Mouse (Mus musculus): Measurements from ENCODE around the gene Lpar3. TPM values are rescaled to one million over a fixed set of nuclear protein-coding genes. Genes with fewer than 3 reads are reported as not detected.

The Lpar3 gene
- polyA plus RNA-seq, 1 experiment from 2014 or later = 5.0 TPM

- ATAC-seq (ENCODE audit: low read depth) = no peak
These were observed 96.6 kb downstream of the Lpar3 start for GRCm38 (mm10) chr3:146317366-146317765.

GRCm38 (mm10) chr3:146317911-146318310 is 97.1 kb downstream of the Lpar3 start:
- 76% methylated on average over 12 of the region's 12 CpGs for whole genome bisulfite sequencing
- no peak overlapping the region for H3K4me2 ChIP-seq (ENCODE audit: low read depth, low read length)

More at GRCm38 (mm10) chr3:146317366-146317765, 96.6 kb downstream of the Lpar3 start:
- Histone ChIP-seq H3K27ac (replicated peaks; ENCODE audit: low read depth, low read length) (no peak overlapping the region), H3K4me1 (ENCODE audit: control insufficient read depth, insufficient read depth, low read length) (peaks cover 4% of the 10 kb centered on the region; the same call in 1 of the 2 replicates), H3K4me2 (ENCODE audit: low read depth, low read length) (no peak overlapping the region), H3K9me3 (ENCODE audit: control insufficient read depth, low read length) (no peaks in the 10 kb centered on the region), H3K27me3 (replicated peaks; ENCODE audit: control insufficient read depth, insufficient read depth, low read length) (no peaks in the 10 kb centered on the region), H3K36me3 (ENCODE audit: control insufficient read depth, insufficient read depth, low read length) (no peaks in the 10 kb centered on the region), H3K4me3 (ENCODE audit: low read depth, low read length) (no peak overlapping the region), H3K9ac (ENCODE audit: low read depth, low read length) (no peak overlapping the region)
- no peak for DNase-seq (ENCODE audit: low spot score)
- 89% methylated on average over 7 of the region's 7 CpGs for WGBS

GRCm38 (mm10) chr3:146318520-146318938 is 97.8 kb downstream of the Lpar3 start:
- H3K4me3 ChIP-seq (ENCODE audit: low read depth, low read length) = no peak overlapping the region
- H3K9ac ChIP-seq (ENCODE audit: low read depth, low read length) = no peak overlapping the region
- peak; percentile 24 for ATAC-seq (ENCODE audit: low read depth)
- 34% methylated on average over 16 of the region's 16 CpGs for WGBS
- H3K9me3 ChIP-seq (ENCODE audit: control insufficient read depth, low read length) = no peaks in the 10 kb centered on the region
- H3K36me3 ChIP-seq (ENCODE audit: control insufficient read depth, insufficient read depth, low read length) = no peaks in the 10 kb centered on the region
- no peaks in the 10 kb centered on the region for H3K27me3 ChIP-seq (replicated peaks; ENCODE audit: control insufficient read depth, insufficient read depth, low read length)
- peaks cover 4% of the 10 kb centered on the region; the same call in 1 of the 2 replicates for H3K4me1 ChIP-seq (ENCODE audit: control insufficient read depth, insufficient read depth, low read length)
- DNase-seq (ENCODE audit: low spot score) = no peak
- peak overlapping the region; percentile 34 for H3K4me2 ChIP-seq (ENCODE audit: low read depth, low read length)
- H3K27ac ChIP-seq (replicated peaks; ENCODE audit: low read depth, low read length) = no peak overlapping the region

More at GRCm38 (mm10) chr3:146317911-146318310, 97.1 kb downstream of the Lpar3 start:
- peaks cover 4% of the 10 kb centered on the region; the same call in 1 of the 2 replicates for H3K4me1 ChIP-seq (ENCODE audit: control insufficient read depth, insufficient read depth, low read length)
- H3K27me3 ChIP-seq (replicated peaks; ENCODE audit: control insufficient read depth, insufficient read depth, low read length) = no peaks in the 10 kb centered on the region
- no peak for DNase-seq (ENCODE audit: low spot score)
- H3K36me3 ChIP-seq (ENCODE audit: control insufficient read depth, insufficient read depth, low read length) = no peaks in the 10 kb centered on the region
- H3K9ac ChIP-seq (ENCODE audit: low read depth, low read length) = no peak overlapping the region
- no peaks in the 10 kb centered on the region for H3K9me3 ChIP-seq (ENCODE audit: control insufficient read depth, low read length)
- H3K4me3 ChIP-seq (ENCODE audit: low read depth, low read length) = no peak overlapping the region
- H3K27ac ChIP-seq (replicated peaks; ENCODE audit: low read depth, low read length) = no peak overlapping the region
- ATAC-seq (ENCODE audit: low read depth) = no peak

- H3K9me3 ChIP-seq (ENCODE audit: control insufficient read depth, low read length) = no peaks in the 10 kb centered on the region
- peaks cover 4% of the 10 kb centered on the region; the same call in 1 of the 2 replicates for H3K4me1 ChIP-seq (ENCODE audit: control insufficient read depth, insufficient read depth, low read length)
- ATAC-seq (ENCODE audit: low read depth) = peak; percentile 60
- no peak overlapping the region for H3K27ac ChIP-seq (replicated peaks; ENCODE audit: low read depth, low read length)
- no peaks in the 10 kb centered on the region for H3K36me3 ChIP-seq (ENCODE audit: control insufficient read depth, insufficient read depth, low read length)
- H3K4me2 ChIP-seq (ENCODE audit: low read depth, low read length) = peak overlapping the region; percentile 34
- WGBS = 19% methylated on average over 13 of the region's 13 CpGs
- DNase-seq (ENCODE audit: low spot score) = peak; percentile 55
- 0 out of 2 replicates have a peak overlapping the region, but pooled peaks have one; percentile 35 for H3K9ac ChIP-seq (ENCODE audit: low read depth, low read length)
- H3K4me3 ChIP-seq (ENCODE audit: low read depth, low read length) = no peak overlapping the region
- no peaks in the 10 kb centered on the region for H3K27me3 ChIP-seq (replicated peaks; ENCODE audit: control insufficient read depth, insufficient read depth, low read length)
These were observed 98.2 kb downstream of the Lpar3 start for GRCm38 (mm10) chr3:146318987-146319386.

GRCm38 (mm10) chr3:146319503-146319902 is 98.7 kb downstream of the Lpar3 start:
- H3K36me3 ChIP-seq (ENCODE audit: control insufficient read depth, insufficient read depth, low read length) = no peaks in the 10 kb centered on the region
- peaks cover 4% of the 10 kb centered on the region; the same call in 1 of the 2 replicates for H3K4me1 ChIP-seq (ENCODE audit: control insufficient read depth, insufficient read depth, low read length)
- no peaks in the 10 kb centered on the region for H3K27me3 ChIP-seq (replicated peaks; ENCODE audit: control insufficient read depth, insufficient read depth, low read length)
- H3K27ac ChIP-seq (replicated peaks; ENCODE audit: low read depth, low read length) = no peak overlapping the region
- DNase-seq (ENCODE audit: low spot score) = no peak
- no peaks in the 10 kb centered on the region for H3K9me3 ChIP-seq (ENCODE audit: control insufficient read depth, low read length)
- no peak overlapping the region for H3K4me3 ChIP-seq (ENCODE audit: low read depth, low read length)
- ATAC-seq (ENCODE audit: low read depth) = no peak
- H3K9ac ChIP-seq (ENCODE audit: low read depth, low read length) = no peak overlapping the region
- WGBS = 80% methylated on average over 14 of the region's 14 CpGs
- no peak overlapping the region for H3K4me2 ChIP-seq (ENCODE audit: low read depth, low read length)

GRCm38 (mm10) chr3:146324949-146325348 is 104.2 kb downstream of the Lpar3 start:
- Histone ChIP-seq H3K9ac (ENCODE audit: low read depth, low read length) (no peak overlapping the region), H3K27ac (replicated peaks; ENCODE audit: low read depth, low read length) (no peak overlapping the region), H3K9me3 (ENCODE audit: control insufficient read depth, low read length) (no peaks in the 10 kb centered on the region), H3K36me3 (ENCODE audit: control insufficient read depth, insufficient read depth, low read length) (no peaks in the 10 kb centered on the region), H3K4me2 (ENCODE audit: low read depth, low read length) (no peak overlapping the region), H3K4me1 (ENCODE audit: control insufficient read depth, insufficient read depth, low read length) (peaks cover 8% of the 10 kb centered on the region), H3K4me3 (ENCODE audit: low read depth, low read length) (no peak overlapping the region), H3K27me3 (replicated peaks; ENCODE audit: control insufficient read depth, insufficient read depth, low read length) (no peaks in the 10 kb centered on the region)
- 63% methylated on average over 6 of the region's 8 CpGs for WGBS
- DNase-seq (ENCODE audit: low spot score) (no peak), ATAC-seq (ENCODE audit: low read depth) (no peak)

- no peaks in the 10 kb centered on the region for H3K27me3 ChIP-seq (replicated peaks; ENCODE audit: control insufficient read depth, insufficient read depth, low read length)
- H3K9me3 ChIP-seq (ENCODE audit: control insufficient read depth, low read length) = no peaks in the 10 kb centered on the region
- DNase-seq (ENCODE audit: low spot score) (peak; percentile 22), ATAC-seq (ENCODE audit: low read depth) (no peak)
- no peaks in the 10 kb centered on the region for H3K36me3 ChIP-seq (ENCODE audit: control insufficient read depth, insufficient read depth, low read length)
- peak overlapping the region; percentile 59 for H3K4me2 ChIP-seq (ENCODE audit: low read depth, low read length)
- H3K4me1 ChIP-seq (ENCODE audit: control insufficient read depth, insufficient read depth, low read length) = peaks cover 8% of the 10 kb centered on the region
- H3K9ac ChIP-seq (ENCODE audit: low read depth, low read length) = no peak overlapping the region
- H3K27ac ChIP-seq (replicated peaks; ENCODE audit: low read depth, low read length) = no peak overlapping the region
- 42% methylated on average over 14 of the region's 17 CpGs for WGBS
- 0 out of 2 replicates have a peak overlapping the region, but pooled peaks have one; percentile 25 for H3K4me3 ChIP-seq (ENCODE audit: low read depth, low read length)
These were observed 106.2 kb downstream of the Lpar3 start for GRCm38 (mm10) chr3:146326743-146327536.

GRCm38 (mm10) chr3:146327537-146328255 is 106.9 kb downstream of the Lpar3 start:
- peak overlapping the region; percentile 52 for H3K9ac ChIP-seq (ENCODE audit: low read depth, low read length)
- WGBS = 2% methylated on average over 13 of the region's 13 CpGs

More at GRCm38 (mm10) chr3:146327537-146328255, 106.9 kb downstream of the Lpar3 start:
- H3K4me3 ChIP-seq (ENCODE audit: low read depth, low read length) = peak overlapping the region; percentile 25
- H3K4me1 ChIP-seq (ENCODE audit: control insufficient read depth, insufficient read depth, low read length) = peaks cover 8% of the 10 kb centered on the region
- H3K27ac ChIP-seq (replicated peaks; ENCODE audit: low read depth, low read length) = no peak overlapping the region
- H3K4me2 ChIP-seq (ENCODE audit: low read depth, low read length) = peak overlapping the region; percentile 59
- H3K27me3 ChIP-seq (replicated peaks; ENCODE audit: control insufficient read depth, insufficient read depth, low read length) = no peaks in the 10 kb centered on the region
- peak; percentile 89 for ATAC-seq (ENCODE audit: low read depth)
- no peaks in the 10 kb centered on the region for H3K9me3 ChIP-seq (ENCODE audit: control insufficient read depth, low read length)
- no peaks in the 10 kb centered on the region for H3K36me3 ChIP-seq (ENCODE audit: control insufficient read depth, insufficient read depth, low read length)
- DNase-seq (ENCODE audit: low spot score) = peak; percentile 95
